Mouse (Mus musculus) heart, postnatal 4 days (tissue): ENCODE results near the gene Rrp36. TPM values are rescaled to one million over a fixed set of nuclear protein-coding genes. Genes with fewer than 3 reads are reported as not detected.

Source experiments
- DNase-seq: peaks from one replicate; pipeline ENCODE4 v3.0.0; 2021
- total RNA-seq, 2 experiments: library from RNA; stranded (reverse); gene quantifications; 2 replicates each; pipeline ENCODE4 v1.2.3; 2021

Gene Rrp36
- total RNA-seq: 10 to 100 TPM; 16.7 TPM

GRCm38 (mm10) chr17:46673850-46674529, at the start of gene Rrp36:
TSS of gene Rrp36 (minus strand) at chr17:46674352.
- peak; percentile 93 for DNase-seq

GRCm38 (mm10) chr17:46721077-46721476, 46.9 kb upstream of the Rrp36 start:
- no peak for DNase-seq

GRCm38 (mm10) chr17:46714756-46715481, 40.8 kb upstream of the Rrp36 start:
- no peak for DNase-seq

DNA sequence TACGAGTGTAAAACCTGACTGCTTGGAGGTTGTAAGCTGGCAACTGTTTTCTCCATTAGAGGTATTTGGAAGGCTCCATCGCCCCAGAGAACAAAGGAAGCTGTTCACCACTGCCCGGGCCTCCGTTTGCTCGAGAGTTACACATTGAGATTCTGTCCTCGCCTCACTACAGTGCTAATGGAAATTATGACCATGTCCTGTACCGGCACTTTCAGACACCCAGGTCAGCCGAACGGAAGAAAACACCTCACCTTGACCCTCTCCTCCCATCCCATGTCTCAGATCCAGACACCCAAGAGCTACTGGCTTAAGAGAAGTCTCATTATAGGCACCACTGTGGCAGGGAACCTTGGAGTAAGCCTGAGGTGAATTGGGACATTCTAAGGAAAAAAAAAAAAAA, 39.7 kb upstream of the Rrp36 start:
- no peak for DNase-seq

DNA sequence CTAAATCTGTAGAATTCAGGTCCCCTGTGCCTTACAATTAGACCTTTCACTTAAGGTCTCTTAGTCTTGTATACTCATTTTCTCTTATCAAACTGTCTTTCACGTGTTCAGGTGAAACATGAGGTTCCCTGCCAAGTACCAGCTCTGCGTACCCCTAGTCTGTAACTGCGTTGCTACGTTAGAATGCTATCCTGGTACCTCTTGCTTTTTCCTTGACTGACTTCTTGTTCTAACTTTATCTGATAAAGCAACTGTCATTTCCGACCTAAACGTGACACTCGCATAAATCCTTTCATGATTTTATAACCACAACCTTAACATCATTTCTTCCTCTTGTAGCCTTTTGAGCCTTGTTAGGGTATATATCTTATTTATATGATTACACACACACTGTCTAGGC, 38.3 kb upstream of the Rrp36 start:
- no peak for DNase-seq

DNA sequence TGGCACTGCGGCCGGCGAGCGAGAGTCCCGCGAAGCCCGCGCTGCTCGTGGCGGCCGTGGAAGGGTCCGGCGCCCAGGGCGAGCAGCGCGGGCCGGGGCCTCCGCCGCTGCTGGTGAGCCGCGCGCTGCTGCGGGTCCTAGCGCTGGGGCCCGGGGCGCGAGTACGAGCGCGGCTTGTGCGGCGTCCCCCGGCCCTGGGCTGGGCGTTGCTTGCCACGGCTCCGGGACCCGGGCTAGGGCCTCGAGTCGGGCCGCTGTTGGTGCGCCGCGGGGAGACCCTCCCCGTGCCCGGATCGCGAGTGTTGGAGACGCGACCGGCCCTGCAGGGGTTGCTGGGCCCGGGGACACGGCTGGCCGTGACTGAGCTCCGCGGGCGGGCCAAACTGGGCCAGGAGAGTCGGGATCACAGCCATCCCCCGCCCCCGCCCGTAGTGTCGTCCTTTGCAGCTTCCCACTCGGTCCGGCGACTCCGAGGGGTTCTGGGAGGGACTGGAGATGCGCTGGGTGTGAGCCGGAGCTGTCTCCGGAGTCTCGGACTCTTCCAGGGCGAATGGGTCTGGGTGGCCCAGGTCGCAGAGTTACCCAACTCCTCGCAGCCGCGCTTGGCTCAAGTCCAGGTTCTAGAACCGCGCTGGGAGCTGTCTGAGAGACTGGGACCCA, 37.6 kb upstream of the Rrp36 start:
- peak; percentile 69 for DNase-seq

- DNase-seq: peak; percentile 95
Observed at GRCm38 (mm10) chr17:46710959-46711597, 36.9 kb upstream of the Rrp36 start, which contains the start of gene Pex6. TSS of gene Pex6 (plus strand) at chr17:46711463.

DNA sequence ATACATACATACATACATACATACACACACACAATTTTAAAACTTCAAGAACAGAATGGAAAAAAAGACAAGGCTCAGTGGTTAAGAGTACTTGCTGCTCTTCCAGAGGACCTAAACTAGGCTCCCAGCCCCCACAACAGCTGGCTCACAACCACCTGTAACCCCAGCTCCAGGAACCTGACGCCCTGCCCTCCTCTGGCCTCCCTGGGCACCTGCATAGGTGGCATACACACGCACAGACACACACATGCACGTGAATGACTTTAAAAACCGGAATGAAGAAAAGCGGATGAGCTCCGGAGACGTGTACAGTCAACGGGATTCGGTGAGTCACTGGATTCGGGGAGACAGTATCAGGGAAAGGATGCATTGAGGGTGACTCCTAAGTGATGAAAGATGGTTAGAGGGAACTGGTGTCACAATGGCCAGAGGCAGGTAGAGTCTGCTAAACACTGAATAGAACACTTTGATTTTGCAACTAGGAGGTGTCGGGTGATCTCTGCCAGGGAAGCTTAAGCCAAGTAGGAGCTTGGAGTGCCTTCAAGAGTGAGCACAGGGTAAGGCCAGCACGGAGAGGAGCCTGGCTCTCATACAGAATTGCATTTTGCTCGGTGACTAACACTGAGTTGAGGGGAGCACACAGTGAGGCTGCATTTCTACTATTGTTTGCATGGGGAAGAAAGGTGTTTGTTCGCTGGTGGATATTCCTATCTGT, 32.4 kb upstream of the Rrp36 start:
- DNase-seq: no peak

DNA sequence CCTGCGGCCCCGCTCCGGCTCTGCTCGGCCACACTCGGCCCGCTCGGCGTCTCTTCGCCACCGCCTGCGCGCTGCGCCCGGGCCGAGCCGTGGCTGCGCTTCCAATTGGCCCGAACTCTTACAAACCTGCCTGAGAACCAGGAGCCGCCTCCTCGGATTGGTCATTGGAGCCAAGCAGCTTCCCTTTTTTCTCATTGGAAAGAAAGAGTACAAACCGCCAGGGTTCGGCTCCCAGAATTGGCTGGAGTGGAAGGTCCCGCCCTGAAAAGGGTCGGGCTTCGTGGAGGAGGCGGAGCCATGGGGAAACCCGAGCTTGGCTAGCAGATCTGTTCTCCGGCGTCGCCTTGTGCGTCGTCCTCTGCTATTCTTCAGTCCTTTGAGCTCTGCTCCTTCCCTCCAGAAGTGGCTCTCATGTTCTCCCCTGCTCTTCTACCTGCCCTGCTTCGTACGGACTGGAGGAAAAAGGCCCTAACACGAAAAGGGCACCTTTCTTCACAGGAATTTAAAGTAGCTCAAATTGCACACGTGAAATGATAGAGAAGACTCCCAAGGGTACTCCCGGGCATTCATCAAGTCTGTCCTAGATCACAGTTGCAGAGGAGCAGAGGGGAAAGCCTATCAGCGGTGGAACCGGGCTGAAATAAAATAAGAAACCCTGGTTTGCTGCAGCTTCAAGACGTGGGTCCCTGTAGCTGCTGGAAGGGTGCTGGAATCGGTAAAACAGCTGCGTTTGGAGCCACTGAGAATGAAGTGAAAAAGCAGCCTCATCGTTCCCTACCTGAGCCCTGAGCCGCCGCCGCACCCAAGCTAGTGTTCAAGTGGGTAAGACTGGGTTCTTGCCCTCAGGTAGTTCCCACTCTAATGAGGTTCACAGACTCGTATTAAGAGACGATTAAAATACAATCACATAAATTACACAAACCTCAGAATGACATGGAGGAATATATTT, 31.0 kb upstream of the Rrp36 start, which contains the start of gene Ppp2r5d:
Gene Ppp2r5d, minus strand, starts transcription at position 225 of the 949 bp plus-strand sequence.
- peak; percentile 97 for DNase-seq

- DNase-seq: no peak
Observed at GRCm38 (mm10) chr17:46703971-46704886, 30.1 kb upstream of the Rrp36 start.

DNA sequence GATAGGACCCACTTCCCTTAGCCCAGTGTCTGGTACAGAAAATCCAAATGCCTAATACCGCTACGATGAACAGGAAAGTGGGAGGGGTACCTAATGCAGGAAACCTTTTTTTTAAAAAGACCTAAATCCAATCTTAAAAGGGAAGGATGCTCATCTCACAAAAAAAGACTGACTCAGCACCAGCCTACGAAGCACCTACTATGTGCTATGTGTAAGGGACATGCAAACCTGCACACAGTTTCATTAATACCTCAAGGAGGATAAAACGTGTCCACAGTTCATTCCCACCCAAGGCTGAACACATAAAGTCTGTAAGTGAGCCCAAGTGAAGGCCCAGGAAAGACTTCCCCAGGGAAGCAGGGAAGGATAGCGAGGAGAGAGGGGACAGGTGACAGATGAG, 28.4 kb upstream of the Rrp36 start:
- DNase-seq: no peak

DNA sequence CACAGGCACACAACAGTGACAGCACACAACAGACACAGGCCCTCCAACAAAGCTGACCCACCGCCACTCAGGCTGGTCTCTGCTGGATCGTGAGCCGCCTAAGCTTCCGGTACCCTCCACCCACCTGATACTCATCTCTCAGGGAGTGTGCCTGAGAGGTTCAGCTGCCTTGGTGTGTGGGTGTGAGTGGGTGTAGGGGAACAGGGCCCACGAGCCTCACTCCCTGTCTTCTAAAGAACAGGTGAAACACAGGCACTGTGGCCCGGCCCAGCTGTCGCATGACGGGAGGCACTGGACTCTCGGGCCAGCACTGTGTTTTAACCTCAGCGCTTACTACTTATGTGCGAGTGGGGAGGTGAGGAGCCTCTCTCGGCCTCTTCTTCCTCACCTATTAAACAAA, 27.9 kb upstream of the Rrp36 start:
- DNase-seq: no peak

DNA sequence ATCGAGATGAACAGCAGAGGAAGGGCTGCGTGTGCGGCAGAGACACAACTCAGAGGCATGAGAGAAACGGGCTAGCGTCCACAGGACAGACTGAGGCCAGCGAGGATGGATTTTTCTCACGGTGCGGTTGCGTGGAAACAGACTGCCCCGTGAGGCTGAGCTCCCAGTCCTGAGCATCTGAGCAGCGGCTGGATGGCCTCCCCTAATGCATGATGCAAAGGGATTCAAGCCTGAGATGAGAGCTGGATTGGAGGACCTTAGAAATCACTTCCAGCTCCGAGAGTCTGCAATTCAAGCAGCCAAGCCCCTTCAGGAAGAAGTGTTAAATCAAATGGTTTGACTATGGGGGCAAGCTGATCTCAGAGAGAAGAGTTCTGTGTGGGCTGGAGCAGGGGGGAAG, 27.3 kb upstream of the Rrp36 start:
- DNase-seq: no peak

DNA sequence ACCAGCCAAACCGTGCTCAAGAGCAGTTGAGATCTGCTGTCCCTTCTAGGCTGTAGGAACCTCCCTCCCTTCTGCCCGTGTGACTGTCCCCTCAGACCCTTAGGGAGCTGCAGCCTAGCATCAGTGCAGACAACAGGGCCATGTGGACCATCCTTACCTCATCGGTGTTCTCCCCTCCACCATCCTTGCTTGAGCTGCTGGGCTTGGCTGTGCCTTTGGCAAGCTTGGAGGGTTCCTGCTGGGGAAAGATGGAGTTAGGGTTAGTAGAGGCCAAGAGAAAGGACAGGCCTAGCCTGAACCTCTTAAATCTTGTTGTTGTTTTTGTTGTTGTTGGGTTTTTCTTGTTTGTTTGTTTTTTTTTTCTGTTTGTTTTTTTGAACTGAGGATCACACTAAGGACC, 25.8 kb upstream of the Rrp36 start:
- DNase-seq: no peak

DNA sequence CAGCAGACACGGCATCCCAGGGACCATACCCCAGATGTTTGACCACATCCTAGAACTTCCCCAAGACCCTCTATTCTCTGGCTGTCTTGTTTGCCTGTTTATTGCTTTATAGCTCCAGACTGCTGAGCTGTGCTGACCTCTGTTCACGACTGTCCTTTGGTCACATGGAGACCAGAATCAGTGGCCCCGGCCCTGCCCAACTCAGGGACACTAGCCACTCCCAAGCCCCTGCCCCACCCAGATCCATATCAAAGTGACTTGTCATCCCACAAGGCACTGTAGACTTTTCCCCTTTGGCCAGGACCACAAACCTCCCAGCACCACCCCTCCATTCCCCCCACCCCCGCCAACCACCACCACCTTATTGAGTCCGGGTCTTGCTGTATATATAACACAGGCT, 25.1 kb upstream of the Rrp36 start:
- no peak for DNase-seq

DNA sequence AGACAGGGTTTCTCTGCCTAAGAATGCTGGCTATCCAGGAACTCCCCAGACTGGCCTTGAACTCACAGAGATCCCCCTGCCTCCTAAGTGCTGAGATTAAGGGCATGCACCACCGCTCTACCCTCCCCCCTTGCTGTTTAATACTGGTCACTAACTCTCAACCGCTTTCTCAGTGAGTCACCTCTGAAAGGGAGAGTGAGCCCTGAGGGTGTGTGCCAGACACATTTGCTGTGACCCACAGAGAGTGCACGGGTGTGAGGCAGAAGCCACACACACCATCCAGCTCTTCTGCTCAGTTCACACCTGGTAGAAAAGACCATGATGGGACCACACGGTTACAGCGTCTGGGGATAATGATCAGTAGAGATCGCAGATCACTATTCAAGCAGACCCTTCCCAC, 24.4 kb upstream of the Rrp36 start:
- no peak for DNase-seq

- DNase-seq: no peak
Observed at GRCm38 (mm10) chr17:46694517-46695063, 20.4 kb upstream of the Rrp36 start.

DNA sequence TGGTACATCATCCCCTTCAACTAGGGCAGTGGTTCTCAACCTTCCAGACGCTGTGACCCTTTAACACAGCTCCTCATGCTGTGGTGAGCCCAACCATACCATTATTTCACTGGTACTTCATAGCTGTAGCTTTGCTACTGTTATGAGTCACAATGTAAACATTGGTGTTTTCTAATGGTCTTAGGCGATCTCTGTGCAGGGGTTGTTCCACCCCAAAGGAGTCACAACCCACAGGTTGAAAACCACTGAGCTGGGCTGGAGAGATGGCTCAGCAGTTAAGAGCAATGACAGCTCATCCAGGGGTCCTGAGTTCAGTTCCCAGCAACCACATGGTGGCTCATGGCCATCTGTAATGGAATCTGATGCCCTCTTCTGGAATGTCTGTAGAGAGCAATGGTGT, 17.2 kb upstream of the Rrp36 start:
- no peak for DNase-seq

DNA sequence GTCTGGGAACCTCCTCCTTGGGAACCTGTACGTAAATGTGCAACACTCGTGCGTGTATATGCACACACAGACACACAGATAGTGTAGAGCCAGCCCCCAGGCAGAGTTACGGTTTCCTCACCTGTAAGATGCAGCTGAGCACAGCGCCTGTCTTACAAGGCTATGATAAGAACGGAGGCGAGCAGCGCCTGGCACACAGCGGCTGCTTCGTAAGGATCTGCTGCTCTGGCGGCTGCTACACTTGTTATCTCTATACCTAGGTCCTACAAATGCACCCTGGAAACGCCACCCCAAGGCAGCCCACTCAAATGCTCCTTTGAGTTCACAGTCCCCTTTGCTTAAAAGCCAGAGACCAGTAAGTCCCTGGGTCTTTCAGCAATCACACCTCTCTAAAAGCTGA, 16.5 kb upstream of the Rrp36 start:
- DNase-seq: no peak

DNA sequence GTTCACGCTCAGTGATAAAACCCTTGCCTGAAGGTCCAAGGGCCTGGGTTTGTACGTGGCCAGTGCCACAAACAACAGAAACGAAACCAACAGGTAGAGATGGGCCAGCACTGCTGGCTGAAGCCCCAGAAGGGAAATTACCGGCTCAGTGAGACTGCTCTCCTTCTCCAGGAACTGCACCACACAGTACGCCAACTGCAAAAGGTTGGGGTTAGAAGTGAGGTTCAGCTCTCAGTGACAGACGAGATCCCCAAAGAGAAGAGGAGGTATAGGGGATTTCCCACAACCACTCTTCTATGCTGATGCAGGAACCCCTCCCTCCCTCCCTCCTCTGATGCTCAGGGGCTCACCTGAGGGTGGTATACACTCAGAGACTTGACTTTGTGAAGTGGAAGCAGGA, 11.8 kb upstream of the Rrp36 start:
- DNase-seq: no peak
